Mouse (Mus musculus) spleen, postnatal 36 days (tissue): ENCODE results near the gene Psme4.

Experiments
- DNase-seq, 2 experiments: peaks; one replicate each; pipeline ENCODE4 v3.0.0; 2022; ENCODE audit warnings: low spot score in 2 of 2, mixed read lengths in 1 of 2

The Psme4 gene

DNA sequence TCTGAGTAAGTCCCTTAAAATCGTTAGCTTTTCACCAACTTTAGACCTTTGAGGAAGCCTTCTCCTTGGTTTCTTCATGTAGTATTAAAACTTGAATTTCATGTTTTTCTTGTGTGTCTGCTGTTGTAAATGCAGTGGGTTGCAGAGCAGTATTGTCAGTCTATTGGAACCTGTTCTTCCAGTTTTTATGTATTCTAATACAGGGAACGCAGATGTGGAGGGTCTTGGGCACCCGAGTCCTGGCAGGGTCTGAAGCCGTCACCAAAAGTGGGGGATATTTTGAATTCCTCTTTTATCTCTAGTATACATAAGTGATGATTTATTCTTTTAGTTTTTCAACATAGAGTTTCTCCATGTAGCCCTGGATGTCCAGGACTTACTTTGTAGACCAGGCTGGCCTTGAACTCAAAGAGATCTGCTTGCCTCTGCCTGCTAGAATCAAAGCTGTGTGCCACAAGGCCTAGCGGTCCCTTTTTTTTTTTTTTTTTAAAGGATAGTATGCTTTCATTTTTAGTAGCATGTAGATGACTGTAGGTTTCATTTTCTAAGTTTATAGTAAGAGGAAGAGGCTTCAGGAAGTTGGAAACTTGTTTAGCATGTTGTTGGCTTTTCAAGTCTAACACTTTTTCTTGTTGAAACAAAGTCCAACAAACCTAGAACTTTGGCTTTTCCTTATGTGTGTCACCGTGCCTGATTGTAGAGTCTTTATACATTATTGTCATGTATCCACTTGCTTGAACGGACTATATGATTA lies 14.9 kb downstream of the Psme4 start:
- DNase-seq, result no peak

DNA sequence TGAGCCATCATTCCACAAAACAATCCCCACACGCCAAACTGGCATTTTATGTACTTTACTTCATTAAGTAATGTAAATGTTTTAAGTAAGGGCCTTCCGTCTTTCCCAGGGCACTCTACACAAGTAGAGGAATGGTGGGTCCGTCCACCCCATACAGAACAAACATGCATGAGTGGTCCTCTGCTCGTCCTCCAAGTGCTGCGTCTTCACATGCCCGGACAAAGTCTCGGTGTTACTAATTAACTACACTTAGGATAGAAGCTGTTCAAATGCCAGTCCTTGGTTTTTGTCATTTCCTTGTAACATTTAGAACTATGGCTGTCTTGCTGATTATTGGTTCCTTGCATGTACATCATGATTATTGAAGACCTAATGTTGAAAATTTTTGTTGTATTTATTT lies 21.2 kb downstream of the Psme4 start:
- DNase-seq, result no peak

DNA sequence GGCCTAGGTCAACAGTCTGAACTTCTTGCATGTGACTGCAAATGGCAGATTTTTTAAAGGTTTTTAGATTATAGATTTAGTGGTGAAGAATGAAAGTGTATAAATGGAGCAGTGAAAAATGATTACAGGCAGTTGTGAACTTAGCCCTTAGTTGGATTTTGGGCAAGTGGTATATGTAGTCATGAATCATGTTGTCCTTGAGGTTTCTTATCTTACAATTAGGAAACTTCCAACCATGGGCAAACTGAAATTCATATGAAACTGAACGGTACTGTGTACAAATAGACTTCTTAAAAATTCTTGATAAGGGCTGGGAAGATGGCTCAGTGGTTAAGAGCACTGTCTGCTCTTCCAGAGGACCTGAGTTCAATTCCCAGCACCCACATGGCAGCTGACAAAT lies 22.2 kb downstream of the Psme4 start:
- no peak for DNase-seq

DNA sequence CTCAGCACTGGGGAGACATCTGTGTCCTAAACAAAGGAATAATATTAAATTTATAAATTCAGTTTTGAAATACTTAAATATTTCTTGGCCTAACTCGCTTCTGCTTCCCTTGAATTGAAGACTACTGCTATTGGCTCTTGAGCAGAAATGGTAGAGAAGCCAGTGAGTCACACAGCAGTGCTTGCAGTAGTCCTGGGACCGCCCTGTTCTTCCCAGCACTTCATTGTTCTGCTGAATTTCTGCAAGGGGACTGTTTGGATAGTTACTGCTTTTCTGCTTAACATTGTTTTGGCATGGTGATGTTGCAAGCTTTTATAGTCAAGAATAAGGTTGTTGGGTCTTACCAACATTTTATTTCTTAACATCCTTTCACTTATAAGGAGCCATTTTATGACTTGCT lies 25.7 kb downstream of the Psme4 start:
- no peak for DNase-seq

DNA sequence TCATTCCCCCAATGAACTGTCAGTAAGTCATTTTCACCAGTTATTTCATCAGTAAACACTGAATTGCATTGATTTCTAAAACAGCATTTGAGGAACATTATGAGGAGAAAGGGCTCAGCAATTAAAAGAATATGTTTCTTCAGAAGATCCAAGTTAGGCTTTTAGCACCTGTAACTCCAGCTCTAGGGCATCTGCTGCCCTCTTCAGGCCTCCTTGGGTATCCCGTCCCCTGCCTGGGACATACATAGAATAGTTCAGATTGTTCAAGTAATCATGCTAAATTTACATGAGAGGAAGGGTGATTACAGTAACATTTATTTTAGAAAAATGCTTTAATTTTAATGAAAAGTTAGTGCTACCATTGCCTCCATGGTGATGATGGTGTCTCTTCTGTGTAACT lies 28.0 kb downstream of the Psme4 start:
- peak; percentile 20 to 38 for DNase-seq

DNA sequence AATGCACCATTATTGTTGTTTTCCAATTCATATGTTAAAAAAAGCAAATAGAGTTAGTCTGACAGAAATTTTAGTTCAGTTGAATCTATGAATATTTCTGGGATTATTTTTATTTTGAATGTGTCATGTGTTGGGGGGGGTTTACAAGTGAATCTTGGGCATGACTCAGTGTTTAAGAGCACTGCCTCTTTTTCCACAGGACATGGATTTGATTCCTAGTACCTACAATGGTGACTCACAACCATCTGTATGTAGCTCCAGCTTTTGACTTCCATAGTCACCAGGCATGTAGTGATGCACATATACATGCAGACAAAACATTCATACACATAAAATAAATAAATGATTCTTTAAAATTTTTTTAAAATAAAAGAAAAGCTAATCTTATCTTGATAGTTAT lies 28.6 kb downstream of the Psme4 start:
- DNase-seq, result no peak

DNA sequence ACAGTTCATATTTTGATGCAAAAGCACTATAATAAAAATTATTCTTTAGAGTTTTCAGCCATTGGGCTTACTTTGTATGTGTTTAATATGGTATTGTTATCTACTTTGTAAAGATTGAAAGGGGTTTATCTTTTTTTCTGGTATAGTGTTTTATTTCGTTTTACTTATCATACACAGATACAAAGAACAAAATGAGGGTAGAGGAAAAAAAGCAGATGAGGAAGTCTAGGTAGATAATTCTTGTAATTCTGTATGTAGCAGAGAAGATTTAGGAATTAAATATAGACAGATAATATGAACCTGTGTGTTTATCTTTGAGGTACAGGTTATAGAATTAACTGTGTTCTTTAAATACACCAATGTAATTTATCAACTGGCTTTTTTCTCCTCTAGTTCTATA lies 30.9 kb downstream of the Psme4 start:
- no peak for DNase-seq

DNA sequence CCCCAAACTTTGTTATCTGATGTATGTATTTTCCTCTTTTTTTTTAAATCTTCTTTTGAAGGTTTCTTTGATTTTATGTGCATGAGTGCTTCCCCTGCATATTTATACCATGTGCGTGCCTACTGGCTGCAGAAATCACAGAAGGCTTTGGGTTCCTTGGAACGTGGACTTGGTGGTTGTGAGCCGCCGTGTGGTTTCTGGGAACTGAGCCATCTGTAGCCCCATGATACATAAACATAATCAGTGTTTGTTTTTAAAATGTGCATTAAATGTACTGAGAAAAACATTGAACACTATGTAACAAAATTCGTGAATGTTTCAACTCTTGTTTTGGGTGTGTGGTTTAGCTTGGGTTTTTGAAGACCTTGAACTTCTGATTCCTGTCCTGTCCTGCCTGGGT lies 49.6 kb downstream of the Psme4 start:
- DNase-seq, result no peak

DNA sequence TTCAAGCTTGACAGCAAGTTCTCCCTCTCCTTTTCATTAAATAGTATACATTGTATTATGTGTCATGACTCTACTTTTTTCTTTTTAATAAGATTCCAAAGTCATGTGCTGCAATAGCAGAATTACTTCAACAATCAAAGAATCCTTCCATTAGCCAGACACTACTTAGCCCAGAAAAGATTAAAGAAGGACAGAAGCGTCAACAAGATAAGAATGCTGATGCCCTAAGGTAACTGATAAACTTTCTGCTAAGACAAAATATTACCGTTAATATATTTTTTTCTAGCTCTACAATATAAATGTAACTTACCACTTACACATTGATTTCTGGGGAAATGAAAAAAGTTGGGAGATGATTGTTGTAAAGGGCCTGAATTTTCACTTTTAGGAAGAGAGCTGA lies 67.3 kb downstream of the Psme4 start:
- DNase-seq, result no peak

DNA sequence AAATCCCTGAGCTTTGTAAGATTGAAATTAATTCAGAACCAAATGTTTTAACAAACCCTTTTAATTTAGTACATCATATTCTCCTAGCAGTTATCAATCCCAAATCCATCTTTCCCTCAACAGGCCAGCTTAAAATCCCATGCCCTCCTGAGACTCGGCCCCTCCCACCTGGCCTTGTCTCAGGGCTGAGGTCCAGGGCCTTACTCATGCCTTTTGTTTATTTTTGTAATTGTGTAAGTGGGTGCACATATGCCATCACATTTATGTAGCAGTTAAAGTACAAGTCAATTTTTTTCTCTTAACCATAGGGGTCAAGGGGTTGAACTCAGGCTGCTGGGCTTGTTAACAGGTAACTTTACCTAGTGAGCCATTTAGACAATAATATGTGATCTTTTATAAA lies 72.8 kb downstream of the Psme4 start:
- no peak for DNase-seq

DNA sequence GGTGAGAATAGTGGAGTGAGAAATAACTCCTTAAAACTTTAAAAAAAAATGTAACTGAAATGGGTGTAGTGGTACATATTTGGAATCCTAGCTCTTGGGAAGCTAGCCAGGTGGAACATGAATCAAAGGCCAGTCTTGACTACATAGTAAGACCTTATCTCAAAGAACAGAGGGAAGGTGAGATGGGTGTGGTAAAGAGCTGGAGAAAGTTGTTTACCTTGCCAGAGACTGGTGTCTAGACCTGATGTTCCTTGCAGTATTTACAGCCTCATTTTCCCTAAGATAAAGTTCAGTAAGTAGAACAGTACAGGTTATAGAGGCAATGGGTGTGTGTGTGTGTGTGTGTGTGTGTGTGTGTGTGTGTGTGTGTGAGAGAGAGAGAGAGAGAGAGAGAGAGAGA lies 100.9 kb downstream of the Psme4 start:
- no peak for DNase-seq

DNA sequence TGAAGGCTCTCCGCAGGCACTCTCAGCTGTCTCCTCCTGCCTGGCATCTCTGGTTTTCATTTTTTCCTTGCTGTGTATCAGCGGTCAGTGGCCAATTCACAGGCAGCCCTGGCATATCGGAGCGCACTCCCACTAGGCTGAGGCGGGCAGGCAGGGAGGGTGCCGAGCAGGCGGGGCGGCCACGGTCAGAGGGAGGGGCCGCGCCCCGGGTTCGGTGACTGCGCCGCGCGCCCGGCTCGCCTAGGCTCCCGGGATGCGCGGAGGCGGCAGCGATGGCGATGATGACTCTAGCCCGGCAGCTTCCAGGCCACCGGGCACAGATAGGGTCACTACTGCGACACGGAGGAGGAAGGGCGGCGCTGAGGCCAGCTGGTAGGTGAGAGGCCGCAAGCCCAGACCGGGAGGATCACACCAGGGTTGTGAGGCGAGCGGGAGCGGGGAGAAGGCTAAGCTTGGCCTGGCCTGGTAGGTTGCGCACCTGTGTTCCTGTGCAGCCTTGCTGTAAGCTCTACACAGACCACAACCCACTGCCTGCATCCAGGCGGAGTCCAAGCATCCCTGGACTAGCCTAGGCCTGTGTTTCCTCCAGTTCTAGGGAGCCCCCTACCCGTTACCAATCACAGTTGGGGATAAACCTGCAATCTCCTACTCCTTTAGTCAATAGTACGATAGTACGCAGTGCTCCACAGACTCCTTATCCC lies 113.8 kb downstream of the Psme4 start, which contains the start of the genes Gpr75 and Asb3:
Gpr75 (plus strand) TSS at position 188 of the 701 bp plus-strand sequence.
Asb3 (plus strand) TSS at position 246 of the 701 bp plus-strand sequence.
- DNase-seq, result peak in 1 of 2 experiments; percentile 2

DNA sequence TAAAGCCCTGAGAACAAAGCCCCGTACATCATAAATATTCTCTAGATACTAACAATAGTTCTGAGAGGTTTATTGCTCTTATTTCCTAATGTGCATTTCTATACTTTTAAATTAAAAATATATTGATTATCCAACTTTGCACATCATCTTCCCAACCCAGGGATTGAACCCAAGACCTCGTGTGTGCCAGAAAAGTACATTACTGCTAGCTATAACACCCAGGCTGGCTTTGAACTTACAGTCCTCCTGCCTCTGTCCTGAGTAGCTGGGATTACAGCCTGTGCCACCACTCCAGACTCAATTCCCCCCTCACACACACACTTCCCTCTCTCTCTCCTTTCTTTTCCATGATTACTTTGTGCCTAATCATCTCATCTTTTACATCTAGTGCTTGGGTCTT lies 116.6 kb downstream of the Psme4 start:
- DNase-seq, result no peak

DNA sequence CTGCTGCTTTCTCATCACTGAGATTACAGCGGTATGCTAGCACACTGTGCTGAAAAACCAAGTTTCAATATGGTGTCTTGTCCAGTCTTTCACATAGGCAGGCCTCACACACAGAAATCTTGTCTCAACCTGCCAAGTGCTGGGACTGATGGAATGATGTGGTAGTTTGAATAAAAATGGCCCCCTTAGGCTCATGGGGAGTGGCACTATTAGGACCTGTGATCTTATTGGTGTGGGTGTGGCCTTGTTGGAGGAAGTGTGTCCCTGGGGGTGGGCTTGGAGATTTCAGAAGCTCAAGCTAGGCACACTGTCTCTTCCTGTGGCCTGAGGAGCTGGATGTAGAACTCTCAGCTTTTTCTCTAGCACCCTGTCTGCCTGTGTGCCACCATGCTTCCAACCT lies 124.7 kb downstream of the Psme4 start:
- DNase-seq, result no peak

DNA sequence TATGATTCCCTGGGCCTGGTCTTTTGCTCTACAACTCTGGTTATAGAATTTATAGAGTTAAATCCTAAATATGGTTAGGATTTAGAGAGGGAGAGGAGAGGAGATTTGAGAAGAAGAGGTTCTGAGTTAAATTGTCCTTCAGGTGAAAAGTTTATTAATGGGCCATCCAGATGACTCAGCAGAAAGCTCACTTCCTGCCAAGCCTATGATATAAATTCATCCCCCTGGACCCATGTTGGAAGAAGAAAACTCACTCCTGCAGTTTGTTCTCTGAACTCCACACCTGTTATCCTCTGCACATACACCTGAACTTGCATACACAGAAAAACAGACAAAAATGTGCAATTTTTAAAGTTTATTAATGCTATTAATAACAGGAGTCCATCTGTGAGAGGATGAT lies 127.8 kb downstream of the Psme4 start:
- DNase-seq, result no peak

DNA sequence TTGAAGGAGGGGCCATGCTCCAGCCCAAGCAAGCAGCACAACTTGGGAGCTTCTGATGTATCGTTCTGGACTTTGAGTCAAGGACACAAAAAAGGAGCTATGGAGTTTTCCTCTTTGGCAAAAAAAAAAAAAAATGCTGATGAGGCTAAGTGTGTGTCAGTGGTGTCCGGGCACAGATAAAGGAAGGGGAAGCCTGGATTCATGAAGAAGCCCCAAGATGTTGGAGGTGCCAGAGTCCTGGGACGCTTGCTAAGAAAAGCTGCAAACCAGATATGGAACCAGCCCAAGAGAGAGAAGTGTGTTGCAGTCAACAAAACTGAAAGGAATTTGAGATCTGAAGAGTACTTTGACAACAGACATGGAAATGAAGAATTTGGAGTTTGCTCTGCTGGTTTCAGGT lies 140.8 kb downstream of the Psme4 start:
- DNase-seq, result no peak

DNA sequence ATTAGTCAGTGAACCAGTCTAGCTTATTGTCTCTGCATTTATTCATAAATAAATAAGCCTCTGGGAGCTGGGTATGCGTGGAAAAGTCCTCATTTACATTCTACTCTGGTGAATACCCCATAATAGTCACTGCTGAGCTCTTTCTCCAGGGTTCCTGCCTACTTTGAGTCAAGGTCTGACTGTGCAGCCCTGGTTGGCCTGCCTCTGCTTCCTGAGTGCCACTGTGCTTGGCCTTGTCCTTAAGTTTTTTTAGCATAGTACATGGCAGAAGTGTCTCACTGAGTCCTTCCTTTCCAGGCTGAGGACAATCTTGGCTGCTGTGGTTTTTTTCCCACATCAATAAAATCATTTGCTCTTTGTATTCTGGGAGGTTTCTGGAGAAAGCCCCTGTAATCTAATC lies 149.1 kb downstream of the Psme4 start:
- no peak for DNase-seq

DNA sequence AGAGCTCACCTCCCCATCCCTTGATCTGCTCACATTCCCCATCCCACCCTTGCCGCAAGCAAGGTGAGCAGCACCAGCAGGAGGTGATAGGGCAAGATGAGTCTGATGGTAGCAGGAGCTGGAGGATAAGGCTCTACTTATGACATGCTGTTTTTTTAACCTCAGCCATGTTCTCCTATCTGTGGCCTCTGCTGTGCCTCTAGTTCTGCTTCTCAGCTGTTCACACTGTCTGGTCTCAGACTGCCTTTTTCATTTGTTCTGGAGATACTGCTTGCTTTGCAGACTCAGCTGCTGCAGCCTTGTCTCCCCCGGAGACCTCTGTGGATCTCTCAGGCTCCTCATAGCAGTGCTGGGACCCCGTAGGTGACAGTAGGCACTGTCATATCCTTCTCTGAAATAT lies 151.8 kb downstream of the Psme4 start:
- no peak for DNase-seq

DNA sequence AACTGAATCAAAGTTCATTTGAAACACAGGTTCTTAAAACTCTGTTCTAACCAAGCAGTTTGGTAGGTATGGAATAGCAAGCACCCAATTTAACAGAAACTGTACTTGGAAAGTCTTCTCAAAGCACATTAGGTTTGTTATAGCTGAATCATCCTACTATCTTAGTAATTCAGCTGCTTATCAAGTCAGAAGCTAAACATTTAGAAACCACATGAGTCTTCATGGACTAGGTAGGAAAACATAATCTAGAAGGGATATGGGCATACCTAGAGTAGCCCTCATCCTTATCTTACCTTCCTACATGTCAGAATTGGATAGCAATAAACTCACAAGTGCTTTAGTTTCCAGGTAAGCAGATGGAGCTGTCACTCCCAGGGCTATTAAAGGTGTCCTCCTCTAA lies 156.6 kb downstream of the Psme4 start:
- no peak for DNase-seq

DNA sequence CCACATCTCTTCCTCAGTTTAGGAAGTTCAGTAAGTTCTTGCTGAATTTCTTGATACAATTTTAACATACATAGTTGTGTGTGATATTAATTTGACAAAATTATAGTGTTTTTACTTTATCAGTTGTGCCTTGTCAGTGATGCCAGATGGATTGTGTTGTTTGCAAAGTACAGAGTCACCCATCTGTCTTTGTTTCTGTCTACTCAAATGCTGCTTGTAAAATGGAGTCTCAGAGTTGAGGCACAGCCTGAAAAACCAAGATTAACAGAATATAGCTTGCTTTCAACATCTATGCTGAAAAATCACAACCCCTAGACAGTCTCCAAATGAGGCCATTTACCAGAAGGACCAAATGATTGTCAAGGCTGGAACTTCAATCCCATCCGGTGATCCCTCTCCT lies 157.0 kb downstream of the Psme4 start:
- DNase-seq, result no peak
